Mouse (Mus musculus): ENCODE results near the gene Aldh9a1.

Gene Aldh9a1

DNA sequence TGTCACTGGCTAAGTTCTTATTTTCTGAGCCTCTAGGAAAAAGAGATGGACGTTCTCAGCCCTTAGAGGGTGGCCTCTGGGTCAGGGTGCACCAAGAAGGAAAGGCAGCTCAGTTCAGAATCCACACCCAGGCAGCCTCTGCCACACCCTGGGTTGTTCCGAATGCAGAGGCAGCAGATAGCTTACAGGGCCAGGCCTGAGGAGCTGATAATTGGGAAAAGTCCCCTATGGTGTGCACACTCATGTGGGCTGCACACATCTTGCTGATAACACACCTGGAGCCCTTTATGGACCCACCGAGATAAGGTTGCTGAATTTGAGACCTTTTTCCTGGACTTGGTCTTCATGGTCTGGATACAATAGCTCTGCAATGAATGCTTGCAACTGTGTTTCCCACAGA is 34.4 kb downstream of the Aldh9a1 start:
- DNase-seq (ENCODE audit: low read depth) = no peak

DNA sequence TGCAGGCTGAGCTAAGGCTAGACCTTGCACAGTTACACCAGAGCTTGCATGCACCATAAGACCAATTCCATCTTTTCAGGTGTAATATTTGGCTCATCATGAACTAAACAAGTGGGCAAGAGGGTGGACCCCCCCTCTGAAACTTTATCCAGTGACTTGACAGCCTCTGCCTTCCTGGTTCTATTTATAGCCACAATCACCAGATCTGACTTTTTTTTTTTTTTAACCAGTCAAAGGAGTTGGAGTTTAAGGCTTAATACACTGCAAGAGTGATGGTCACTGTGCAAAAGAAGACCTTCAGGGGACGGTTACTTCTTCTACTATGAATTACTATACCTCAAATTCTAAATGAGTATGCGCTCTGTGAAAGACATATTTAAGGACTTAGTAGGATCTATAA is 35.4 kb downstream of the Aldh9a1 start:
- DNase-seq (ENCODE audit: low read depth) = no peak

DNA sequence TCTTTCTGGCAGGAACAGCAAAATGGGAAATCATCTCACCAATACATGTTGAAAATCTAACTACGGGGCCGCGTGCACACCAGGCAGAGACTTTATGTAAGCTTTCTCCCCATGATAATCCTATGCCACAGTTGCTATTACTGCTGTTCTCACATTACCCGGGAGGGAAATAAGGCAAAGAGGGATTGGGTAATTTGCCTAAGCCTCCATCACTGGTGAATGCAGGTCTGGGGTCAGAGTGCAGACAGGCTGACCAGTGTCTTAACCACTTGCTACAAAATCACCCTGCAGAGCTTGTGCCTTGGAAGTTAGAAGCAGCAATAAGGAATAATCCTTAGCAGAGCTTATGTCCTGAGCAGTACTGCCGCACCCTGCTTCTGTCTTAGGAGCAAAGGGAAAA is 35.8 kb downstream of the Aldh9a1 start:
- DNase-seq (ENCODE audit: low read depth) = no peak

DNA sequence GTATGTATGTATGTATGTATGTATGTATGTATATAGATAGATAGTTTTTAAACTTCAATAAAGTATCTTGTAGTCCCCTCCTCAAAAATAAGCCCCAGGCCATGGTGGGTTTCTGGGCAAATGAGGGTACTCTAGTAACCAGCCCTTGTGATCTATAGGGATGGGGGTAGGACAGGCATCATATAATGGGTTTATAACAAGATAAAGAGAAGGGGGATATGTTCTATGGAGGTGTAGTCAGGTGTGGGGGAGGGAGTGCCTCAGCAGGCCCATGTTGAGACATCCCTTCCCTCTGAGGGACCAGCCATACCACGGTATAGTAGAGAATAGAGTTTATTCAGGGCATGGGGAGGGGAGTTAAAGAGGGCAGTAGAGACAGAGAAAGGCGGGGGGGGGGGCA is 36.7 kb downstream of the Aldh9a1 start:
- no peak for DNase-seq (ENCODE audit: low read depth)

DNA sequence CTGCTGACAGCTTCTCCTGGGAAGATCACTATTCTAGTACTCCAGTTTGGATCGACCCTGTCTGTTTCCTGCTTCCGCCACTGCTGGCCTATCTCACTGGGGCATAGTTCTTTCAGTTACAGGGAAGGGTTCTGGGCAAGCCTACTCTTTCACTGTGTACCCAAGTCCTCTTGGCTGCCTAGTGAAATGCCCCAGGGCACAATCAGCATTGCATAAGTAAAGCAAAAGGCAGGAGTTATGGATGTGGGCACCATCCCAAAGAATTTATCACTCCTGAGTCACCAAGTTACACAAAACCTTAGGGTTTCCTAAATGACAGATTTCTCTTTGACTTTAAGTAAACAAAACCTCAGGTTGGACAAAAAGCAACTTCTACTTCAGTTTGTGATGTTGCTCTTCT is 37.5 kb downstream of the Aldh9a1 start:
- no peak for DNase-seq (ENCODE audit: low read depth)

DNA sequence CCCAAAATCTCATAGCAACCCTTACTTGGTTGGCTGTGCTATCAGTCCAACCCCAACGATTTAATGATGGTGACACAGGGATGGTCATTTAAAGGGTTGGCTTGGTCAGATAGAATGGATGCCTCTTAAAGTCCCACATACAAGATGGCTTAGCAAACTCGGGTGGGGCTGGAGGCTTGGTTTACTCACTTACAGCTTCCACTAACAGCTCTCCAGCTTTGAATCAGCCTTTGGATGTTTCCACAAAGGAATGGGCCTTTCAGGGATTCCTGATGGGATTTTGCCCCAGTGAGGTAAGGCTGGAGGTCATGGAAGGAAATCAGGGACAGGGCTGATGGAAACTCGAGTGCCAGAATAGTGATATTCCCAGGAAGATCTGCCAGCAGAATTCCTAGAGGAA is 38.0 kb downstream of the Aldh9a1 start:
- DNase-seq (ENCODE audit: low read depth) = no peak

DNA sequence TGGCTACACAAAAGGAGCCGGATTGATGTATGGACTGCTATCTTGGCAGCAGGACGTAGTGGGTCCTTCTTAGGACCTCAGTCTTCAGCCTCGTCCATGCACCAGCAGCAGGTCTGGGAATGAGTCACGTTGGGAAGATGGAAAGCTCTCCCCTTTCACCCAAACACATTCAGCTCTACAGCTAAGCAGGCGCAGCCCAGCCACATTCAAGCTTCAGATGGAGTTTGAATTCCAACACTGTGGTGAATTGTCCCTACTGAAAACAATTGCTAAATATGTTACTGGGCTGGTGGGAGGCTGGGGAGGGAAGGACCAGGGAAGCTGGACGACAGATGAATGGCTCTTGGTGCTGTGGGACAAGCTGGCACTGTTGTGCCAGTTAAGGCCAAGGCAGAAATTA is 38.8 kb downstream of the Aldh9a1 start:
- no peak for DNase-seq (ENCODE audit: low read depth)

DNA sequence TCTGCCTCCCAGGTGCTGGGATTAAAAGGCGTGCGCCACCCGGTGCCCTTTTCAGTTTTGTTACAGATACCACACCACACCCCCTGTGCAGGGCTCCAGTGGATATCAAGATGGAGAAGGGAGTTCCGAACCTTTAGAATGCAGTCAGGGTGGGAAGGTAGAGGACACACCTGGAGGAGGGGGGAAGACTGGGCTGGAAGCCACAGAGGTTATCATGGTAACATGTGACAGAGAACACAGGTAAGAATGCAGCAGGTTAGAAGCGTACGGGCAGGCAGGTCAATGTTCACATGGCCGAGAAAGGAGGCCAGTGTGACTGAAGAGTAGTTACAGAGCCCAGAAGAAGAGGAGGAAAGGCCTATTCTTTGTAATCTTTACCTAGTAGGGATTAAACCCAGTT is 39.8 kb downstream of the Aldh9a1 start:
- DNase-seq (ENCODE audit: low read depth) = no peak

DNA sequence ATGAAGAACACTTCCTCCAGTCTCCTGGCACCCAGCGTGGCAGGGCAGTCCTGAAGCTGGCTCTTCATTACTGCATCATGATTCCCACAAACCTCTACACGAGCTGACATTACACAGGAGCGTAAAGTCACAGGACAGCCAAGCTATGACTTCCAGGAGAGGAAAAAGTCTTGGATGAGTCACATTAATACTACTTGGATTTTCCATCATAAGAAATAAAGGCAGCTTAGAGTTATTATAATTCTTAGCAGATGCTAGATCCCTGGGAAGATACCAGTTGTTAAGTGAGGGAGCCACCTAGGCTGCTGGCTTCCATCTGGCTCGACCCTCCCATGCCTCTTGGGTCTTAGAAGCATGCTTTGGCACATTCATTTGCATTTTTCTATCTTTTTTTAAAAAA is 40.6 kb downstream of the Aldh9a1 start:
- DNase-seq (ENCODE audit: low read depth) = no peak

DNA sequence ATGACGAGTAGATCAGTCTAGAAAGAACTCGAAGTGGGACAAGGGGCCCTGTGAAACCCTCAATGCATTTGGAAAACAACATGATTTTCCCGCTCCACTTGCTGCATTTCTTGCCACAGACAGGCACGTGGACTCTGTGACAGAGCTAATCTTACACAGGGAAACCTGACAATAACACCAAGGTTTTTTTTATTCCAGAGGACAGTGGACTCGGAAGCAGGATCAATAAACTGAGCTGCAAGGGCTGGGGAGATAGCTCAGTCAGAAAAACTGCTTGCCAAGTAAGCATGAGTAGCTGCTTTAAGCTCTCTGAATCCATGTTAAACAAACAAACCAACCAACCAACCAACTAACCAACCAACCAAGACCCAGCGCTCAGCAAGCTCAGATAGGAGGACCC is 41.5 kb downstream of the Aldh9a1 start:
- DNase-seq (ENCODE audit: low read depth) = no peak

DNA sequence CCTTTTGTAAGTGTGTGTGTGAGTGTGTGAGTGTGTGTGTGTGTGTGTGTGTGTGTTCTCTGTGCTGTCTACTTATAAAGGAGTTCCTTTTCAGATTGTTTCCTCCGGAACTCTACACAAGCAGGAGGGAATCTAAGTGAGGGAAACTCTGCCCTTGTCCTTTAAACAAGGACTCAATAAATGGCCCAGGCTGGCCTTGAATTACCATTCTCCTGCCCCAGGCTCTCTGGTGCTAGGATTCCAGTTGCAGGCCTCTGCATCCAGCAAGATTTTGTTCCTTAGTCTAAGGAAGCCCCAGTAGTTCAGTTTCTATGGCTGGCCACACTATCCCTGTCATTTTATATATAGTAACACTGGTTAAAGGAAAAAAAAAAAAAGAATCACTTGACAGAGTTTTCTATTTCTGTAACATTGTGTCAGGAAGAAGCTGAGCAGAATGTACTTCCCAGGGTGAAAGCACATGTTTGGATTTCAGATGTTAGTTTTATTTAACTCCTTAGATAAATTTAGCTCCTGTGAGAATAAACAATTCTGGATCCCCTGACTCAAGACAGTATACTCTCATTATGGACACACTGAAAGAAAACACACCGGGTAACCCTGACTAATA is 42.3 kb downstream of the Aldh9a1 start:
- no peak for DNase-seq (ENCODE audit: low read depth)

DNA sequence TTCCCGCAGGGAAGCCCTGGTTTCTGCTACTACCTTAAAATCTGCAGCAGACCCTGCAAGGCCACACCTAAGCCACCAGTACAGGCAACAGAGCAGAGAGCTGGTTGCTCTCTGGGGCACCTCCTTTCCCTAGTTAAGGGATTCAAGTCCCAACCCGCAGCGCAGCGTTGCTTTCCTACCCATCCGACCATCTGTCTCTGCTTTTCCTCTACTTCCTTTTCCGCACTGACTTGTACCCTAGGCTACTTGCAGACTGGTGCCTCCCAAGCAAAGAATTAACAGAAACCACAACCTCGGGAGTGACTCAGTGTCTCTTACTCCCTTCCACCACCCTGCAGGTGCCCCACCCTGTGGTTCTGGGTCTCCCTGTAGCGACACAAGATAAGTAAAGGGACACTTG is 42.9 kb downstream of the Aldh9a1 start:
- DNase-seq (ENCODE audit: low read depth) = peak; percentile 35

DNA sequence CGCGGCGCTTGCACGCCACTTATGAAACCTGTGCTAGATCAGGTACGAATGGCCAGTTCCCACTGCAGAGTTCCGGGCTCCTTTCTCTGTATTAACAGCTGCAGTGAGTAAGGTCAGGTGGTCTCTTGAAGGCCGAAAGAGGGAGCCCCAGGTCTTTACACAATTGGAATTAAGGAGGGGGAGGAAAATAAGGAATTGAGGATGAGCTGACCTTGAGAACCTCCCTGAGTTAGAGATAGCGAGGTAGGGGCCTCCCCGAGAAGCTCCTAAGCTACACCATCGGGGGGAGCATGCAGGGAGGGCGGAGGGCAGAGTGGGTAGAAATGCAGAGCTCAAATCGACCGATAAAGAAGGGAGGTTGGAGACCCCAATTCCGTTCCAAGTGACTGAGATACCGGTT is 43.5 kb downstream of the Aldh9a1 start:
- no peak for DNase-seq (ENCODE audit: low read depth)

DNA sequence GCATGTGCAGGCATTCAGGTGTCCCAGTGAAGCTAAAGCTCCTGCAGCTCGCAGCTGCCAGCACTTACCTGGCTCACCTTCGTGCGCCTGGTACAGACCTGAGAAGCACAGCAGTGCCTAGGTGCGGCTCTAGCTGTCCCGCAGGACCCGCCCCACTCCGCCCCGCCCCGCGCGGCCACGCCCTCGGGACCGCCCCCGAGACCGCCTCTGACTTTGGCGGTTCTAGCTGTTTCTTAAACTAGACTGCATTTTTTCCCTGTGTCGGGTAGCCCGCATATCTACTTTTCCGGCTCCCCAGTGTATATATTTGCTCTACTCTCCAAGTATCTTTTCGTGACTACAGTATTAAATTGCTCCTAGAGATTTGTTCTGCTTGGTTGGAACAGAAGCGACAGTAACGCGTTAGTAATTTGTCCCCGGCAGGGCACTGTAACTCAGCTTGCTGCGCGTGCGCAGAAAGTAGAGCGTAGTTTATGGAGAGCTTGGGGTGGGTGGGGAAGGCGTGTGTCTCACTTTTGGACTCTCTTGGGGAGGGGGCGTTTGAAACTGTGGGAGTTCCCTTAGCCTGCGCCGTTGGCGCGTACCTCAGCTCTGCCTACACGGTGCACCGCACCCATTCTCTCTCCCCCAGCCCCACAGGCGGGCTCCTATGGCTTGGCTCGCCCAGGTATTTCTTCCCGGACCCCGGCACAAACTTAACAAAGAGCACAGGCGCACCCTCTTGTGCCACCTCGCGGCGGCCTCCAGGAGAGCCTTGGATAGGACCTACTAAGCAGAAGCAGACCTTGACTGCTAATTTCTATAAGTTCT is 44.1 kb downstream of the Aldh9a1 start, which contains the start of gene Mgst3:
Mgst3 (minus strand) TSS at position 159 of the 810 bp plus-strand sequence.
- peak; percentile 98 for DNase-seq (ENCODE audit: low read depth)

DNA sequence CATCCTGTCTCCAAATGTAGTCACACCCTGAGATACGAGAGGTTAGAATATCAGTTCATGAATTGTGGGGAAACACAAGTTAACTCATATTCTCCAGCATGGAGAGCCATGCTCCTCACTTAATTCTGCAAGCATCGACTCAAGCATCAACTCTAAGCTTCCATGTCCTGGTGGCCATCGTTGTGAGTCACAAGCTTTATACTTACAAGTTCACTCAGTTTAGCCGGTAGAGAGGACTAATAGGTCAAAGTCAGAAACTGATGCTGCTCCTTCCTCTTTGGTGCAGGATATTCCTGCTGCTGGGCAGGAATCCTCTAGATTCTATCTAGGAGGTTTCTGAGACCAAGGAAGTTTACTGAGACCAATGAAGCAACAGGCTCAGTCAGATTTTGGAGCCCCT is 55.4 kb downstream of the Aldh9a1 start:
- no peak for DNase-seq (ENCODE audit: low read depth)

DNA sequence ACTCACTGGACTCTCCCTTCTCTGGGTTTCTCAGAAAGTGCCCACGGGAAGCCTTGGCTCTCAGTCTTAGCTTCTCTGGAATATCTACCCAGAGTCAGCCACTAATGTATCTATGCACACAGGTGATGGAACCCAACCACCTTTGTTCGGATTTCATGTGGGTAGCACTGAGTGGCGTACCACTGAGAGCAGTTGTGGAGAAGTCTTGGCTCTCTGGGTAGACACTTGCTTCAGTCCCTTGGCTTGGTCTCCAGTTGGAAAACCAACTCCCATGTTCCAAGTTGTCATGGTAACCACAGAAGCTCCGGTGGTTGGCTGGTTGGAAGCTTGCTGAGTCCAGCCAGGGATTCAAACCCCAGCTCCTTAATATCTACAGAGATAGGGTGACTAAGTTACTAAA is 59.8 kb downstream of the Aldh9a1 start:
- DNase-seq (ENCODE audit: low read depth) = no peak

DNA sequence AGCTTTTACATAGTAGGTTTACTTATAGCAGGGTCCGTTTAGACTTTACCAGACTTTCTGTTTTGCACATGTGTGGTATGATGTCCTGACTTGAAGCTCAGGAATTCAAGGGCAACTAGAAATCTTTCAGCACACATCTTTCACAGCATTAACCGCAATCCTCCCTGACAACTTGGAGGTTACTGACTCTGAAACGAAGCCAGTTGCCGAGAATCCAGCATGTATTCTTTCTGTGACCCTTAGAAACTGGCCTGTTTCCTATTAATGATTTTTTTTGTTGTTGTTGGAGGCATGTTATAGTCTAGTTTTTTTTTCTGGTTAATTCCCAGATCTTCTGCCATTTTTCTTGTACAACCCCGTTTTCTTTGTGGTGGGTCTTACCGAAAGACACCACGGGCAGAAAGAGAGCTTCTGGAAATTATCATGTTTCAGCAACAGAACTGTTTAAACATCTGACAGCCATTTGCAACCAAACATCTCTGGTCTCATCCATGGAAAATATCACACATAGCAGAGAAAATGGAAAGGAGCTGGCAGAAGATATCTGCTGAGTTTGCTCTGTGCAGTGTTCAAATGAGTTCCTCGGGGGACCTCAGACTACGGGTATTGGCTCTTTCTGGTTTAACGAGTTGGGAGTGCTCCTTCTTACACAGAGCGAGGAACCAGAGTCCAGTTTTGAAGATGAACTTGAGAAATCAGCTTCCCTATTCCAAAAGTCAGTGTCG is 62.4 kb downstream of the Aldh9a1 start:
- no peak for DNase-seq (ENCODE audit: low read depth)

DNA sequence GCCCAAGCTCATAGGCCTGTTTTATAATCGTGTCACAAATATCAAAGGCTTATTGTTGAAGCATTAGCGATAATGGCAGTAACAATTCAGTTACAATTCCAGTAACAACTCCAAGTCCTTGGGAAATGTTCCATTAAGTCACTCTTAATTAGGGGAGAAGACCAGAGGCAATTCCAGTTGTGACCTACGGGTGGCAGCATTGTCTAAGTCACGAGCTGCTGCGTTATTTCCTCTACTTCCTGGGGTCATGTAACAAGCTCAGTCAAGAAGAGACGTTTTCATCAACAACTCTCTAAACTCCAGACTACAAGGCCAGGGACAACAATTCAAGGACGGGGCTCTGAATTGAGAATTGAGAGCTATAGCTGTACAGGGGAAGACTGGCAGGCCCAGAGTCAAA is 65.1 kb downstream of the Aldh9a1 start:
- DNase-seq (ENCODE audit: low read depth) = peak; percentile 76
